Mouse (Mus musculus): Measurements from ENCODE around the gene Snrpa1. TPM values are rescaled to one million over a fixed set of nuclear protein-coding genes. Genes with fewer than 3 reads are reported as not detected.

Snrpa1 gene
- polyA plus RNA-seq, 1 experiment from 2014 or later = 159 TPM

Other genes with a start within 250 kb of the Snrpa1 start
- 1.9 and 2.0 TPM in 2 replicates for gene Pcsk6, start 197.3 kb upstream of the Snrpa1 start, polyA plus RNA-seq (2015; fragmentation: Nextera tagmentation; extraction: Ambion mirVana)
- not detected in 2 replicates for gene Gm45213, start 15.4 kb upstream of the Snrpa1 start, polyA plus RNA-seq (2015; fragmentation: Nextera tagmentation; extraction: Ambion mirVana)
- gene Selenos, start 20.6 kb downstream of the Snrpa1 start, polyA plus RNA-seq (2015; fragmentation: Nextera tagmentation; extraction: Ambion mirVana) = 111 and 125 TPM in 2 replicates
- gene Chsy1, start 50.5 kb downstream of the Snrpa1 start, polyA plus RNA-seq (2015; fragmentation: Nextera tagmentation; extraction: Ambion mirVana) = 13.4 and 13.9 TPM in 2 replicates